Comparison of ENCODE assay signal across 15 mouse cellular contexts in genomic region chr14:118156740-118157139, GRCm38 (mm10). TPM values are rescaled to one million over a fixed set of nuclear protein-coding genes. Genes with fewer than 3 reads are reported as not detected.
DNase-seq lines count a peak whose midpoint lies in the region; ATAC-seq and TF ChIP-seq lines count a peak whose summit lies in the region.
"Had no signal": no experiment of that assay in that cellular context is flagged by ENCODE, and none has a peak within 500 bp of the region (broad histone marks: within the 10 kb centered on the region; RNA-seq: fewer than 3 reads in every experiment).

No protein-coding gene starts in this region.

- H3K36me3 ChIP-seq in lung, embryonic 14.5 days (ENCODE audit: insufficient read depth), result peaks cover 84% of the 10 kb centered on the region
- H3K36me3 ChIP-seq in neural tube, embryonic 13.5 days, result peaks cover 46% of the 10 kb centered on the region
- peaks cover 11% of the 10 kb centered on the region; the same call in 1 of the 2 replicates for H3K36me3 ChIP-seq in stomach, postnatal 0 days (ENCODE audit: control insufficient read depth, insufficient read depth, low read length)

- ATAC-seq in lung, embryonic 14.5 days (ENCODE audit: insufficient read depth), result peak; percentile 49; the same call in 1 of the 2 replicates
- ATAC-seq in neural tube, embryonic 13.5 days (ENCODE audit: low read depth), result peak; percentile 36; the same call in 1 of the 2 replicates
- ATAC-seq in stomach, postnatal 0 days (ENCODE audit: low FRiP score, low TSS enrichment), result peak; percentile 46; the same call in 1 of the 2 replicates
- ATAC-seq: intestine, embryonic 16.5 days had no signal

- TF ChIP-seq EP300 in stomach, postnatal 0 days (optimal IDR thresholded peaks at IDR 0.05), result no peak

- no peak overlapping the region for H3K4me3 ChIP-seq in lung, embryonic 14.5 days (ENCODE audit: low read depth, low read length)
- no peak overlapping the region for H3K4me3 ChIP-seq in neural tube, embryonic 13.5 days
- no peak overlapping the region for H3K4me3 ChIP-seq in stomach, postnatal 0 days (ENCODE audit: low read depth, low read length)
- H3K4me3 ChIP-seq: heart, embryonic 12.5 days; hindbrain, embryonic 15.5 days; layer of hippocampus, adult 2 months; limb, embryonic 10.5 days had no signal

- H3K4me1 ChIP-seq in lung, embryonic 14.5 days (ENCODE audit: insufficient read depth), result no peaks in the 10 kb centered on the region
- H3K4me1 ChIP-seq in neural tube, embryonic 13.5 days (replicated peaks), result no peaks in the 10 kb centered on the region
- H3K4me1 ChIP-seq in stomach, postnatal 0 days (replicated peaks; ENCODE audit: control insufficient read depth, insufficient read depth), result no peaks in the 10 kb centered on the region
- H3K4me1 ChIP-seq: heart, embryonic 12.5 days; hindbrain, embryonic 15.5 days; limb, embryonic 10.5 days had no signal

- no peaks in the 10 kb centered on the region for H3K9me3 ChIP-seq in lung, embryonic 14.5 days (ENCODE audit: low read depth, low read length)
- H3K9me3 ChIP-seq in neural tube, embryonic 13.5 days, result no peaks in the 10 kb centered on the region
- no peaks in the 10 kb centered on the region for H3K9me3 ChIP-seq in stomach, postnatal 0 days (ENCODE audit: control insufficient read depth, low read length)
- H3K9me3 ChIP-seq: heart, embryonic 12.5 days; hindbrain, embryonic 15.5 days; limb, embryonic 10.5 days had no signal

- H3K27me3 ChIP-seq in lung, embryonic 14.5 days (ENCODE audit: insufficient read depth, low read length), result no peaks in the 10 kb centered on the region
- no peaks in the 10 kb centered on the region for H3K27me3 ChIP-seq in neural tube, embryonic 13.5 days
- no peaks in the 10 kb centered on the region for H3K27me3 ChIP-seq in stomach, postnatal 0 days (ENCODE audit: control insufficient read depth, insufficient read depth, low read length)
- H3K27me3 ChIP-seq: hindbrain, embryonic 15.5 days had no signal

- 78% methylated on average over 10 of the region's 10 CpGs for WGBS in lung, embryonic 14.5 days
- 89% methylated on average over 10 of the region's 10 CpGs for WGBS in neural tube, embryonic 13.5 days
- 79% methylated on average over 10 of the region's 10 CpGs for WGBS in stomach, postnatal 0 days

- no peak overlapping the region for H3K9ac ChIP-seq in lung, embryonic 14.5 days
- H3K9ac ChIP-seq in neural tube, embryonic 13.5 days, result no peak overlapping the region
- H3K9ac ChIP-seq in stomach, postnatal 0 days (ENCODE audit: low read length), result no peak overlapping the region
- H3K9ac ChIP-seq: heart, embryonic 12.5 days; hindbrain, embryonic 15.5 days had no signal

- no peak overlapping the region for H3K27ac ChIP-seq in lung, embryonic 14.5 days (ENCODE audit: low read depth)
- no peak overlapping the region for H3K27ac ChIP-seq in neural tube, embryonic 13.5 days (replicated peaks)
- H3K27ac ChIP-seq in stomach, postnatal 0 days (replicated peaks), result no peak overlapping the region
- H3K27ac ChIP-seq: hindbrain, embryonic 15.5 days; layer of hippocampus, adult 2 months; limb, embryonic 10.5 days; macrophage had no signal

- DNase-seq in heart, adult 11 months, result peak; percentile 79
- no peak for DNase-seq in heart, postnatal 4 days
- no peak for DNase-seq in lung, embryonic 14.5 days
- no peak for DNase-seq in lung, adult 18-20 months
- DNase-seq in neural tube, embryonic 10.5 days (ENCODE audit: extremely low spot score, low spot score), result no peak
- no peak for DNase-seq in stomach, postnatal 0 days (ENCODE audit: low spot score)
- no peak for DNase-seq in adrenal gland, adult 8-10 months
- DNase-seq: right cerebral cortex, postnatal 25 days had no signal

- TF ChIP-seq CTCF in lung, embryonic 14.5 days (IDR thresholded peaks at IDR 0.05; ENCODE audit: low read depth), result no peak
- no peak for TF ChIP-seq CTCF in stomach, postnatal 0 days (IDR thresholded peaks at IDR 0.05; ENCODE audit: low read depth)

- H3K4me2 ChIP-seq in lung, embryonic 14.5 days, result no peak overlapping the region
- no peak overlapping the region for H3K4me2 ChIP-seq in neural tube, embryonic 13.5 days
- no peak overlapping the region for H3K4me2 ChIP-seq in stomach, postnatal 0 days (replicated peaks; ENCODE audit: low read depth)
- H3K4me2 ChIP-seq: heart, embryonic 12.5 days; hindbrain, embryonic 15.5 days had no signal

RNA-seq across cellular contexts. Expression of gene Gpr180, which starts 19.8 kb away (rescaled TPM):
- total RNA-seq in heart, postnatal 4 days (2021), result 10 to 100 TPM; 29.2 to 32.8 TPM
- polyA plus RNA-seq in lung, embryonic 14.5 days (2014; fragmentation: Nextera tagmentation; extraction: Ambion mirVana), result 64.2 and 66.8 TPM in 2 replicates
- 41.8 and 42.0 TPM in 2 replicates for polyA plus RNA-seq in neural tube, embryonic 13.5 days (2015; fragmentation: Nextera tagmentation; extraction: Ambion mirVana)
- 38.9 and 40.3 TPM in 2 replicates for polyA plus RNA-seq in stomach, postnatal 0 days (2015; fragmentation: Nextera tagmentation; extraction: Ambion mirVana)
- 10 to 100 TPM; 29.0 to 32.3 (median 31.5) TPM for total RNA-seq in adrenal gland, adult 8-10 months (2022)

RNA-seq across cellular contexts. Expression of gene Tgds, which starts 24.2 kb away (rescaled TPM):
- total RNA-seq in heart, postnatal 4 days (2021), result 10 to 100 TPM; 11.8 to 13.9 TPM
- polyA plus RNA-seq in lung, embryonic 14.5 days (2014; fragmentation: Nextera tagmentation; extraction: Ambion mirVana), result 32.6 and 33.0 TPM in 2 replicates
- 20.2 and 24.5 TPM in 2 replicates for polyA plus RNA-seq in neural tube, embryonic 13.5 days (2015; fragmentation: Nextera tagmentation; extraction: Ambion mirVana)
- 19.6 and 21.5 TPM in 2 replicates for polyA plus RNA-seq in stomach, postnatal 0 days (2015; fragmentation: Nextera tagmentation; extraction: Ambion mirVana)
- total RNA-seq in adrenal gland, adult 8-10 months (2022), result 10 to 100 TPM; 16.5 to 20.9 (median 17.0) TPM
